Mouse (Mus musculus) midbrain, postnatal 0 days (tissue): ENCODE data around the gene Eme1. TPM values are rescaled to one million over a fixed set of nuclear protein-coding genes. Genes with fewer than 3 reads are reported as not detected.
"Not testable (repeated sequence)": the region's sequence is repeated elsewhere in the genome, so short reads cannot be mapped to it uniquely, and the experiment has no call there.

Source experiments
- ATAC-seq: fragments of 200-750 bp; cut with Nextera tagmentation; 2 replicates; pipeline ENCODE4 v1.8.0; 2017; ENCODE audit warnings: moderate number of reproducible peaks, mild to moderate bottlenecking, moderate TSS enrichment, moderate library complexity; ENCODE audit not compliant: low FRiP score
- DNase-seq: peaks from one replicate; pipeline ENCODE4 v3.0.0-alpha.2; 2015; ENCODE audit warnings: low spot score
- H3K27ac ChIP-seq: fragments of 300-500 bp; sonication (generic); 2 replicates; pipeline ENCODE4 v1.5.1; 2014; ENCODE audit warnings: low read depth, mild to moderate bottlenecking, low read length, mixed read lengths
- H3K27me3 ChIP-seq: fragments of 300-500 bp; sonication (generic); 2 replicates; pipeline ENCODE4 v1.6.1; 2014; ENCODE audit warnings: low read length, control low read depth, mixed read lengths; ENCODE audit not compliant: insufficient read depth
- H3K36me3 ChIP-seq: fragments of 300-500 bp; sonication (generic); 2 replicates; pipeline ENCODE4 v1.6.1; 2014; ENCODE audit warnings: low read length, control low read depth, mixed read lengths; ENCODE audit not compliant: insufficient read depth
- H3K4me1 ChIP-seq: fragments of 300-500 bp; sonication (generic); 2 replicates; pipeline ENCODE4 v1.6.1; 2014; ENCODE audit warnings: mild to moderate bottlenecking, control low read depth, antibody characterized with exemption, low read length, mixed read lengths; ENCODE audit not compliant: insufficient read depth
- H3K4me2 ChIP-seq: fragments of 300-500 bp; sonication (generic); 2 replicates; pipeline ENCODE4 v1.6.1; 2014; ENCODE audit warnings: low read depth, mild to moderate bottlenecking, low read length, mixed read lengths; ENCODE audit not compliant: poor library complexity, severe bottlenecking
- H3K4me3 ChIP-seq: fragments of 300-500 bp; sonication (generic); 2 replicates; pipeline ENCODE4 v1.5.1; 2014; ENCODE audit warnings: low read depth, mild to moderate bottlenecking, low read length, moderate library complexity
- H3K9ac ChIP-seq: fragments of 300-500 bp; sonication (generic); replicated peaks from 2 replicates; pipeline ENCODE4 v1.6.1; 2014; ENCODE audit warnings: mild to moderate bottlenecking, low read length, moderate library complexity, mixed read lengths; ENCODE audit not compliant: poor library complexity, severe bottlenecking
- H3K9me3 ChIP-seq: fragments of 300-500 bp; sonication (generic); 2 replicates; pipeline ENCODE4 v1.6.1; 2016; ENCODE audit warnings: low read length, control low read depth
- CTCF ChIP-seq: IDR thresholded peaks from 2 replicates; pipeline ENCODE4 v1.5.1; 2016; ENCODE audit warnings: antibody characterized with exemption, mild to moderate bottlenecking
- WGBS: fragments of 180-500 bp; shearing (Covaris S2); extraction: QIAGEN DNeasy Blood & Tissue Kit; methylation state at CpG from one replicate; pipeline ENCODE4 v1.1.7; 2014; 5-methylcytosine and 5-hydroxymethylcytosine counted together
- polyA plus RNA-seq: library from polyadenylated mRNA; unstranded; fragments of >200 nt; fragmentation: Nextera tagmentation; extraction: Ambion mirVana; gene quantifications from 2 replicates; pipeline ENCODE4 v1.2.1, GENCODE M21; 2015
- total RNA-seq: library from RNA; depleted of rRNA; stranded (reverse); fragments of >200 nt; gene quantifications from 2 replicates; pipeline ENCODE4 v1.2.3, GENCODE M21; 2014

Eme1 gene
- total and polyA plus RNA-seq, 2 experiments from 2014 or later = 0.49 to 0.75 TPM

GRCm38 (mm10) chr11:94665281-94665680, 11.5 kb upstream of the Eme1 start:
- 88% methylated on average over 6 of the region's 6 CpGs for WGBS
- H3K4me1 ChIP-seq = no peaks in the 10 kb centered on the region
- H3K27me3 ChIP-seq = no peaks in the 10 kb centered on the region
- DNase-seq = no peak
- no peak overlapping the region for H3K4me2 ChIP-seq
- no peak overlapping the region for H3K9ac ChIP-seq
- no peak for TF ChIP-seq CTCF
- H3K4me3 ChIP-seq = no peak overlapping the region
- ATAC-seq = no peak
- H3K9me3 ChIP-seq = no peaks in the 10 kb centered on the region
- H3K27ac ChIP-seq = no peak overlapping the region
- peaks cover 60% of the 10 kb centered on the region for H3K36me3 ChIP-seq

- DNase-seq = no peak
- no peak for ATAC-seq
- Histone ChIP-seq H3K4me3 (no peak overlapping the region), H3K9me3 (no peaks in the 10 kb centered on the region), H3K36me3 (peaks cover 40% of the 10 kb centered on the region), H3K27ac (no peak overlapping the region), H3K27me3 (no peaks in the 10 kb centered on the region), H3K4me1 (no peaks in the 10 kb centered on the region), H3K9ac (no peak overlapping the region), H3K4me2 (no peak overlapping the region)
- WGBS = 45% methylated on average over 1 of the region's 1 CpGs
- TF ChIP-seq CTCF = no peak
These were observed 7.6 kb upstream of the Eme1 start for GRCm38 (mm10) chr11:94661344-94661743.

GRCm38 (mm10) chr11:94652973-94653372, 791 bp downstream of the Eme1 start:
- Histone ChIP-seq H3K27me3 (no peaks in the 10 kb centered on the region), H3K27ac (no peak overlapping the region), H3K4me3 (peak overlapping the region; percentile 60), H3K4me2 (peak overlapping the region; percentile 78), H3K4me1 (0 out of 2 replicates have a peak, but pooled peaks cover 2% of the 10 kb centered on the region), H3K36me3 (peaks cover 5% of the 10 kb centered on the region), H3K9ac (no peak overlapping the region), H3K9me3 (no peaks in the 10 kb centered on the region)
- TF ChIP-seq CTCF = no peak
- ATAC-seq (no peak), DNase-seq (no peak)
- 49% methylated on average over 8 of the region's 8 CpGs for WGBS

- H3K9me3 ChIP-seq = not testable (repeated sequence)
These were observed 2.5 kb downstream of the Eme1 start for GRCm38 (mm10) chr11:94651241-94651640.

GRCm38 (mm10) chr11:94646457-94646856, 7.3 kb downstream of the Eme1 start:
- H3K27me3 ChIP-seq = no peaks in the 10 kb centered on the region
- H3K9me3 ChIP-seq = no peaks in the 10 kb centered on the region
- H3K4me3 ChIP-seq = no peak overlapping the region
- ATAC-seq = no peak
- DNase-seq = no peak
- peaks cover 41% of the 10 kb centered on the region for H3K36me3 ChIP-seq
- H3K27ac ChIP-seq = no peak overlapping the region
- WGBS = 95% methylated on average over 4 of the region's 4 CpGs
- no peak overlapping the region for H3K9ac ChIP-seq
- no peak overlapping the region for H3K4me2 ChIP-seq
- no peak for TF ChIP-seq CTCF
- H3K4me1 ChIP-seq = no peaks in the 10 kb centered on the region

More at GRCm38 (mm10) chr11:94651241-94651640, 2.5 kb downstream of the Eme1 start:
- ATAC-seq, H3K36me3 ChIP-seq, H3K27me3 ChIP-seq, H3K4me3 ChIP-seq, H3K9ac ChIP-seq, H3K27ac ChIP-seq, DNase-seq, H3K4me1 ChIP-seq, H3K4me2 ChIP-seq: not testable (repeated sequence)
- 96% methylated on average over 5 of the region's 7 CpGs for WGBS

GRCm38 (mm10) chr11:94644461-94645219, 9.1 kb downstream of the Eme1 start:
- ATAC-seq (no peak), DNase-seq (no peak)
- no peak overlapping the region for H3K4me2 ChIP-seq
- H3K36me3 ChIP-seq = peaks cover 58% of the 10 kb centered on the region
- TF ChIP-seq CTCF = no peak
- 87% methylated on average over 8 of the region's 8 CpGs for WGBS
- H3K9ac ChIP-seq = no peak overlapping the region
- no peaks in the 10 kb centered on the region for H3K27me3 ChIP-seq
- H3K27ac ChIP-seq = no peak overlapping the region
- H3K9me3 ChIP-seq = no peaks in the 10 kb centered on the region
- H3K4me1 ChIP-seq = no peaks in the 10 kb centered on the region
- no peak overlapping the region for H3K4me3 ChIP-seq
